Mouse (Mus musculus) stomach, postnatal 0 days (tissue): ENCODE results near the gene Eif3i.

Experiments used
- CTCF ChIP-seq: IDR thresholded peaks from 2 replicates; pipeline ENCODE4 v1.5.1; 2016; ENCODE audit warnings: antibody characterized with exemption, low read depth, mild to moderate bottlenecking, moderate library complexity
- EP300 ChIP-seq: optimal IDR thresholded peaks from 2 replicates; pipeline ENCODE3; 2016; ENCODE audit warnings: antibody characterized with exemption

DNA sequence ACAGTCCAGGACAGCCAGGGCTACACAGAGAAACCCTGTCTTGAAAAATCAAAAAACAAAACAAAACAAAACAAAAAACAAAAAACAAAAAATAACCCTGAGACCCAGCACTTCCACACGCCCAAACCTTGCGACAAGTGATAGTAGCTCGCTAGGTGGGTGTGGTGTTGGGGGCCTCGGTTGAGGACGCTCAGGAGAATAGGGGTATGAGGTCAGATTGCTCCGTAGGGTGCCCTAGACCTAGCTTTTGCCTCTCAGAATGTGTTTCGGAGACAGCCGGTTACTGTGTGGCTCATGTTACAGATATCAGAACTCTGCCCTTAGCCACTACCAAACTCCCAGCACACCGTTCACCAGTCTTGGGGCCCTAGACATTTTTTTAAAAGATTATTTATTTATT is 14.7 kb downstream of the Eif3i start:
- TF ChIP-seq CTCF (no peak), EP300 (no peak)
